ENCODE assay signal across 8 mouse cellular contexts in genomic region chr15:100039001-100039701, GRCm38 (mm10). TPM values are rescaled to one million over a fixed set of nuclear protein-coding genes. Genes with fewer than 3 reads are reported as not detected.
DNase-seq lines count a peak whose midpoint lies in the region; ATAC-seq and TF ChIP-seq lines count a peak whose summit lies in the region.

No protein-coding gene starts in this region.

- intact Hi-C loops in heart, postnatal 36 days (cut with DNase I) = loop anchor here (5.0 kb wide), 1 partner anchor 148 kb away; no protein-coding TSS in a partner anchor

- TF ChIP-seq EP300 in lung, postnatal 0 days (IDR thresholded peaks at IDR 0.05) = no peak

- peak overlapping the region; percentile 100 for H3K27ac ChIP-seq in forebrain, embryonic 10.5 days
- H3K27ac ChIP-seq in lung, postnatal 0 days (ENCODE audit: low read length) = peak overlapping the region; percentile 97

- H3K4me3 ChIP-seq in G1E (ENCODE audit: low read depth, low read length) = peak overlapping the region; percentile 88
- peak overlapping the region; percentile 94 for H3K4me3 ChIP-seq in forebrain, embryonic 10.5 days
- H3K4me3 ChIP-seq in lung, postnatal 0 days (ENCODE audit: low read depth, low read length) = peak overlapping the region; percentile 89

- peaks cover 14% of the 10 kb centered on the region for H3K27me3 ChIP-seq in G1E (ENCODE audit: insufficient read depth, low read length)
- peaks cover 8% of the 10 kb centered on the region for H3K27me3 ChIP-seq in forebrain, embryonic 10.5 days (ENCODE audit: poor library complexity, severe bottlenecking)
- H3K27me3 ChIP-seq in lung, postnatal 0 days (replicated peaks; ENCODE audit: insufficient read depth, low read length) = no peaks in the 10 kb centered on the region

- peak overlapping the region; percentile 88 for H3K4me2 ChIP-seq in lung, postnatal 0 days (replicated peaks; ENCODE audit: low read depth, low read length)

- H3K9ac ChIP-seq in lung, postnatal 0 days (replicated peaks; ENCODE audit: low read depth) = peak overlapping the region; percentile 93

- H3K9me3 ChIP-seq in G1E (replicated peaks) = no peaks in the 10 kb centered on the region
- no peaks in the 10 kb centered on the region for H3K9me3 ChIP-seq in forebrain, embryonic 10.5 days
- no peaks in the 10 kb centered on the region for H3K9me3 ChIP-seq in lung, postnatal 0 days (ENCODE audit: low read length)

- peaks cover 55% of the 10 kb centered on the region for H3K4me1 ChIP-seq in G1E (ENCODE audit: insufficient read depth, low read depth, low read length)
- H3K4me1 ChIP-seq in forebrain, embryonic 10.5 days = peaks cover 27% of the 10 kb centered on the region
- peaks cover 21% of the 10 kb centered on the region for H3K4me1 ChIP-seq in lung, postnatal 0 days (ENCODE audit: insufficient read depth, low read depth, low read length)

- H3K36me3 ChIP-seq in G1E (replicated peaks) = peaks cover 21% of the 10 kb centered on the region
- H3K36me3 ChIP-seq in forebrain, embryonic 10.5 days (replicated peaks) = peaks cover 6% of the 10 kb centered on the region; the same call in 1 of the 2 replicates
- no peaks in the 10 kb centered on the region for H3K36me3 ChIP-seq in lung, postnatal 0 days (ENCODE audit: insufficient read depth, low read length)

- no peak for ATAC-seq in G1E (ENCODE audit: extremely low read depth, insufficient number of reproducible peaks, low FRiP score, poor library complexity, severe bottlenecking)
- ATAC-seq in lung, postnatal 0 days = peak; percentile 68

- WGBS in forebrain, embryonic 10.5 days = under 1% methylated on average over 36 of the region's 36 CpGs
- WGBS in lung, postnatal 0 days = 1% methylated on average over 28 of the region's 36 CpGs

- no peak for TF ChIP-seq POLR2A in brain, embryonic 14.5 days (IDR thresholded peaks at IDR 0.05; ENCODE audit: borderline replicate concordance, extremely low read depth, insufficient read depth, insufficient read length, poor library complexity, severe bottlenecking)

- peak; percentile 63 for DNase-seq in G1E (ENCODE audit: low spot score)
- peak; percentile 78 for DNase-seq in brain, embryonic 14.5 days (ENCODE audit: low read depth)
- DNase-seq in forebrain, embryonic 10.5 days (ENCODE audit: extremely low spot score, low spot score) = peak; percentile 78
- DNase-seq in heart, postnatal 36 days = peak; percentile 56 to 74
- DNase-seq in layer of hippocampus, adult 8-10 months (ENCODE audit: low spot score in 2 of 2) = peak; percentile 48 to 55
- peak; percentile 70 for DNase-seq in lung, postnatal 0 days (ENCODE audit: low spot score)
- peak; percentile 44 for DNase-seq in ovary, postnatal 14 days (ENCODE audit: low spot score)
- peak; percentile 76 for DNase-seq in thymus, postnatal 4 days

- TF ChIP-seq CTCF in G1E (IDR thresholded peaks at IDR 0.05; ENCODE audit: low read depth, low read length) = no peak
- no peak for TF ChIP-seq CTCF in brain, embryonic 14.5 days (IDR thresholded peaks at IDR 0.05; ENCODE audit: borderline replicate concordance, extremely low read depth, insufficient read depth, insufficient read length)
- TF ChIP-seq CTCF in lung, postnatal 0 days (IDR thresholded peaks at IDR 0.05) = no peak

RNA-seq across cellular contexts. Expression of gene Dip2b, which starts 0.7 kb away (rescaled TPM):
- total RNA-seq in G1E (2014; fragmentation: Nextera tagmentation) = 33.4 and 36.8 TPM in 2 replicates
- 19.2 and 21.8 TPM in 2 replicates for total RNA-seq in G1E (2017)
- 3.2 and 4.4 TPM in 2 replicates for polyA plus RNA-seq in G1E (2012)
- polyA plus RNA-seq in brain, embryonic 14.5 days (2012; rRNA removed) = 25.5 and 33.7 TPM in 2 replicates
- polyA plus RNA-seq in forebrain, embryonic 10.5 days (2016; fragmentation: Nextera tagmentation; extraction: Ambion mirVana) = 15.2 and 17.4 TPM in 2 replicates
- 10 to 100 TPM; 21.0 to 21.5 TPM for total RNA-seq in heart, postnatal 36 days (2021)
- 10 to 100 TPM; 46.0 to 55.2 (median 48.7) TPM for total RNA-seq in layer of hippocampus, adult 8-10 months (2022)
- polyA plus RNA-seq in lung, postnatal 0 days (2015; fragmentation: Nextera tagmentation; extraction: Ambion mirVana) = 6.6 and 9.0 TPM in 2 replicates
